Mouse (Mus musculus) forebrain, embryonic 13.5 days (tissue): ENCODE measurements at regions not wholly inside any gene's neighbourhood (a gene's known extent, or its start where the extent isn't known, plus 50 kb on each side); places are given as distances from the start of the nearest gene placed in this dataset.

Experiments
- ATAC-seq: fragments of 200-750 bp; cut with Nextera tagmentation; 2 replicates; pipeline ENCODE4 v1.8.0; 2017
- H3K27ac ChIP-seq: fragments of 300-500 bp; sonication (generic); 2 replicates; pipeline ENCODE4 v1.5.1; 2015; ENCODE audit warnings: inconsistent platforms, mild to moderate bottlenecking, moderate library complexity
- H3K27me3 ChIP-seq: fragments of 300-500 bp; sonication (generic); 2 replicates; pipeline ENCODE4 v1.6.1; 2015; ENCODE audit warnings: mild to moderate bottlenecking, inconsistent platforms
- H3K36me3 ChIP-seq: fragments of 300-500 bp; sonication (generic); 2 replicates; pipeline ENCODE4 v1.6.1; 2015; ENCODE audit warnings: mild to moderate bottlenecking, inconsistent platforms; ENCODE audit not compliant: poor library complexity, severe bottlenecking
- H3K4me1 ChIP-seq: fragments of 300-500 bp; sonication (generic); 2 replicates; pipeline ENCODE4 v1.6.1; 2015; ENCODE audit warnings: inconsistent platforms
- H3K4me2 ChIP-seq: fragments of 300-500 bp; sonication (generic); 2 replicates; pipeline ENCODE4 v1.6.1; 2015; ENCODE audit warnings: inconsistent platforms, mild to moderate bottlenecking, moderate library complexity
- H3K4me3 ChIP-seq: fragments of 300-500 bp; sonication (generic); 2 replicates; pipeline ENCODE4 v1.5.1; 2015; ENCODE audit warnings: mild to moderate bottlenecking, inconsistent platforms
- H3K9ac ChIP-seq: fragments of 300-500 bp; sonication (generic); 2 replicates; pipeline ENCODE4 v1.6.1; 2015; ENCODE audit warnings: mild to moderate bottlenecking, inconsistent platforms
- H3K9me3 ChIP-seq: fragments of 300-500 bp; sonication (generic); replicated peaks from 2 replicates; pipeline ENCODE4 v1.6.1; 2016; ENCODE audit warnings: inconsistent platforms
- WGBS: fragments of 180-500 bp; shearing (Covaris S2); methylation state at CpG from one replicate; pipeline ENCODE4 v1.1.7; 2015; 5-methylcytosine and 5-hydroxymethylcytosine counted together

DNA sequence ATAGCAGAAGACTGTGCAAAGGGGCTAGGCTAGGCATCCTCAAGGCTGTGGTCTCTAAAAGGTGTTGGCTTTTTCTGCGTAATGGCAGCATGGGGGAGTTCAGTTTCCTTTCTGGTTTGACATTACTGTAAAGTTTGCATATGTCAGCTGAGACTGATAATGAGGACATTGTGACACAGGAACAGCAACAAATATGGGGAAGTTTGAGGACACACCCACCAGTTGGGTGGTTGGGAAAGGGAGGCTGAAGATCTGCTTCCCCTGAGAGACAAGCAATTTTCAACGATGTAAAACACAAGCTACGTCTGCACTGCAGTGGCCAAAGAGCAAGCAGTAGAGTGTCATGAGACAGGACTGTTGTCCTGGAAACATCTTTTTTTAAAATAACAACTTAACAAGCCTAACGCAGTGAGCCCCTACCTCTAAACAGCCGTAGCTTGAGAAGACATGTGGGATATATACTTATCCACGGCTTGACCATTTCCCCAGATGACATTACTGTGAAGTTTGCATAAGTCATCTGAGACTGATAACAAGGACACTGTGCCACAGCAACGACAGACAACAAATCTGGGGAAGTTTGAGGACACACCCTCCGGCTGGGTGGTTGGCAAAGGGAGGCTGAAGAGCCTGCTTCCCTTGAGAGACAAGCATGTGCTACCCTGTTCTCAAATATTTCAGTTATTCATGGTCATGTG lies 173.8 kb downstream of the Plk2 start:
- no peak overlapping the region for H3K9ac ChIP-seq
- no peaks in the 10 kb centered on the region for H3K36me3 ChIP-seq
- H3K27ac ChIP-seq: no peak overlapping the region
- H3K4me3 ChIP-seq: no peak overlapping the region
- ATAC-seq: no peak
- H3K4me2 ChIP-seq: no peak overlapping the region
- peaks cover 2% of the 10 kb centered on the region for H3K4me1 ChIP-seq
- H3K27me3 ChIP-seq: no peaks in the 10 kb centered on the region
- H3K9me3 ChIP-seq: no peaks in the 10 kb centered on the region
- 93% methylated on average over 8 of the region's 8 CpGs for WGBS

DNA sequence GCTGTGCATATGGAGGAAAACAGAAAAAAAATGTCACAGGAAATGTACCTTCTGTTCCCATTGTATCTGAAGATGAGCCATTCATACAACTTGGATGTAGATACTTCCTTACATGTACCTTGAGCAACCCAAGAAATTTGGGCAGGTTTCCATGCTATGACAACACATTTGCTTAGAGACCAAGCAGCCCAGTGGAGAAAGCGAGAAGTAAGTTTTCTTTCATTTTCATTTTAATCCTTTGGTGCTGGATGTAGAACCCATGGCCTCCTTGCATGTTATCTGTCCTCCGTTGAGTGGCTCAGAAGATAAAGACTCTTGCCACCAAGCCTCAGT lies 174.3 kb downstream of the Plk2 start:
- no peak overlapping the region for H3K9ac ChIP-seq
- H3K36me3 ChIP-seq: no peaks in the 10 kb centered on the region
- H3K4me1 ChIP-seq: peaks cover 8% of the 10 kb centered on the region
- no peak overlapping the region for H3K4me2 ChIP-seq
- H3K27ac ChIP-seq: no peak overlapping the region
- H3K27me3 ChIP-seq: no peaks in the 10 kb centered on the region
- WGBS: 92% methylated on average over 2 of the region's 2 CpGs
- no peaks in the 10 kb centered on the region for H3K9me3 ChIP-seq
- no peak for ATAC-seq
- H3K4me3 ChIP-seq: no peak overlapping the region

DNA sequence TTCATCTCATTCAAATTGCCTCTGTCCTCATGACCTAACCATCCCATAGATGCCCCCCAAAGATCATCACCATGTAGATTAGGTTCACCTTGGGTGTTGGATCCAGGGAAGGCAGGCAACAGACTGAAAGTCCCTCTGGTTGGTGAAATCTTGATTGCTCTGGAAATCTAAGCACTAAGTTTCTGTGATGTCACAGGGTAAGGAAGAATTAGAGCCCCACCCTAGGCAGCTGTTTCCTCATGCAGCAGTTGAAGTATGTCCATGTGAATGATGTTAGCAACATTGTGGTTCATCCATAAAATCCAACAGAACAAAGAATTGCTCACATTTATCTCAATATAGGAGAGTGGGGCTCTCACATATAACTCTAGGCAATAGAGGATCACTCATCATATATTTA lies 175.5 kb downstream of the Plk2 start:
- no peak for ATAC-seq
- no peak overlapping the region for H3K9ac ChIP-seq
- no peaks in the 10 kb centered on the region for H3K9me3 ChIP-seq
- H3K27me3 ChIP-seq: no peaks in the 10 kb centered on the region
- no peaks in the 10 kb centered on the region for H3K36me3 ChIP-seq
- H3K4me1 ChIP-seq: peaks cover 19% of the 10 kb centered on the region
- no peak overlapping the region for H3K27ac ChIP-seq
- no peak overlapping the region for H3K4me3 ChIP-seq
- H3K4me2 ChIP-seq: no peak overlapping the region

DNA sequence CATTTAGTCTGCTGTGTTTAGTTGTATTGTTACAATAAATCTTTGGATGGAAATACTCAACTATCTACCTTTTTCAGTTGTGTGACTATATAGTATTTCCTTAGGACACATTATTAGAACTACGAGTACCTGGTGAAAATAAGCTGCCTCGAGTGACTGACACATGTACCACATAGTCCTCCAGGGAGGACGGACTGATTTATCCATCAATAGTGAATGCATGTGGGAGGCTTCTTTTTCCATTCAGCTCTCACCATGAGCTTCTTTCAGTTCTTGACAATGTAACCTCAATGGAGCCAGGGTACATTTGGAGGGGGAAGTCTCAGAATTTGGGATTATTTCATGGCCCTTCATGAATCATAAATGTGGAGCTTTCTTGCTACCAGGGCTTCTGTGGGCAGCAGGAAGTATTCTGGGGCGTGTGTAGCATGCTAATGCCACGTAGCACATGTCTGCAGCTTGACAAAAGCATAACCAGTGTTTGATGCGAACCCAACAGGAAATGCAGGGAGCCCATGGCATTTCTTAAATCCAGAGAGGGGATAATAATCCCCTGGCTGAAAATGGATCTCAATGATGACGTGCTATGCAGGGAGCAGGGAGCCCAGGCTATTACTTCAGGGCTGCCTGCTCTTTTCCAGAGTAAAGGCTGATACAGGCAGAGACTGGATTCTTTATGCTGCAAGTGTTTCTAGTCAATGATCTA lies 178.7 kb downstream of the Plk2 start:
- Histone ChIP-seq H3K4me1 (peaks cover 22% of the 10 kb centered on the region), H3K4me2 (no peak overlapping the region), H3K36me3 (no peaks in the 10 kb centered on the region), H3K9me3 (no peaks in the 10 kb centered on the region), H3K4me3 (no peak overlapping the region), H3K9ac (no peak overlapping the region), H3K27me3 (no peaks in the 10 kb centered on the region), H3K27ac (peak overlapping the region; percentile 51)
- peak; percentile 72 for ATAC-seq
- 44% methylated on average over 7 of the region's 7 CpGs for WGBS

DNA sequence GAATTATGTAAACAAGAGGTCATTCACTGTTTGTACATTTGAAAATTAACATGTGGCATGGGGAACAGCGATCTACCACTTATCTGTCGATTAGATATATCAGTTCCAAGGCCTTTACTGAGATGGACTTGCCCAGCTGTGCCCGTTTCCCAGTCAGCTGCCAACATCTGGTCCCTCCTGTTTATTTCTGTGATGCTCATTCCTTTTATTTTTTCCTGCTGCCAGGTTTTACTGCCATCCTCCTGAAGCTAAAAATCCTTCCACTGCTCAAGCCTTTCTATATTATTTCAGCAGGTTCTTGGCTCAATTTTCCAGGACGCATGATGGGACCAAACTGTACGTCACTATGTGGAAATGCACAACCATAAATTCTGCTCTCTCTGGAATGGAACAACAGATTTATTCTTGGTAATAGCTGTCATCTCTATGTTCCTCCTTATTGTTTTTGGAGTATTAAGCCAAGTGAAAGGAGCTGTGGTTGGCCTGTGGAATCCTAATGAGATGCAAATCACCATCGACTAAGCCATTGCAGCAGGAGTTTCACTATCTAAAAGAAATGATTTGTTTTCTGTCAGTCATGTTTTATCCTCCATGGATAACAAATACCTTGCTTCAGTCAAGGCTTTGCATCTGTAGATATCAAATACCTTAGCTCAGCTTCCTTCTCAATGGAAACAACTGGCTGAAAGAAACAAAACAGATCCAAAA lies 180.1 kb downstream of the Plk2 start:
- no peaks in the 10 kb centered on the region for H3K36me3 ChIP-seq
- no peak overlapping the region for H3K9ac ChIP-seq
- H3K4me1 ChIP-seq: peaks cover 22% of the 10 kb centered on the region
- ATAC-seq: peak; percentile 25; the same call in 1 of the 2 replicates
- H3K9me3 ChIP-seq: no peaks in the 10 kb centered on the region
- H3K27me3 ChIP-seq: no peaks in the 10 kb centered on the region
- H3K4me2 ChIP-seq: no peak overlapping the region
- 62% methylated on average over 6 of the region's 6 CpGs for WGBS
- no peak overlapping the region for H3K27ac ChIP-seq
- no peak overlapping the region for H3K4me3 ChIP-seq

DNA sequence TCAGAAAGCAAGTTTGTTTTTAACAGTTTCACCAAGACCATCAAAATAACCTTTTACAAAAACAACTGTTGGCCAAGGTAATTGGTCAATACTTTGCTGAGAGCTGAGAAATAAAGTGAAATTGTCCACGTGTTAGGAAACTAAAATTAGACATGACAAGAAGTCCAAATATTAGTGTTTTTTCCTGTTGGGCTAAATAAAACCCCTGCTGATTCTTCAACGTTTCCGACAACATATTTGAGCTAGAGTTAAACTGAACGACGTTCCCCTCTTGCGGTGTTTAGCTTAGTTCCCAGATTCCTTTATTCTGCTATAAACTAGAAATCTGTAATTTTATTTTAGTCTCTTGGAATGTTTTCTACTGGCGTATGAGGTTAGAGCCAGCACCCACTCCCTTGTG lies 183.3 kb downstream of the Plk2 start:
- Histone ChIP-seq H3K9me3 (no peaks in the 10 kb centered on the region), H3K36me3 (no peaks in the 10 kb centered on the region), H3K4me1 (peaks cover 22% of the 10 kb centered on the region), H3K4me2 (no peak overlapping the region), H3K9ac (no peak overlapping the region), H3K4me3 (no peak overlapping the region), H3K27ac (no peak overlapping the region), H3K27me3 (no peaks in the 10 kb centered on the region)
- WGBS: 76% methylated on average over 7 of the region's 7 CpGs
- no peak for ATAC-seq

DNA sequence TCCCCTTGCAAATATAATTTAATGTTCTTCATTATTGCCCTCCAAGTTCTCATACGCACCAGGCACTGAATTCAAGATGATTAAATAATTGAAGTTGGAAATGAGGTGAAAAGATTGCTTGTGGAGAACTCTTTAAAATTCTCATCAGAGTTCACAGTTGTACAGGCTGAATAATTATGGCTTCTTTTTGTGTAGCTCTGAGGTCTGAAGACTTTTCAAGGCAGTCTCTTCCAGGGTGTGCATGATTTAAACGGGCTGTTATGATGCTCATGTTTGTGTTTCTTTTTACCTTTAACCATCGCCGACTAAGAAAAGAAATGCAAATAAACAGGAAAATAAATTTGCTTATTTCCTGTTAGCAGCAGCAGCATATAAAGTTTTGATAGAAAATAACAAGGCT lies 185.3 kb downstream of the Plk2 start:
- Histone ChIP-seq H3K36me3 (no peaks in the 10 kb centered on the region), H3K4me2 (no peak overlapping the region), H3K27me3 (no peaks in the 10 kb centered on the region), H3K27ac (no peak overlapping the region), H3K4me1 (peaks cover 5% of the 10 kb centered on the region), H3K9ac (no peak overlapping the region), H3K9me3 (no peaks in the 10 kb centered on the region), H3K4me3 (no peak overlapping the region)
- ATAC-seq: no peak
- WGBS: 65% methylated on average over 4 of the region's 4 CpGs

DNA sequence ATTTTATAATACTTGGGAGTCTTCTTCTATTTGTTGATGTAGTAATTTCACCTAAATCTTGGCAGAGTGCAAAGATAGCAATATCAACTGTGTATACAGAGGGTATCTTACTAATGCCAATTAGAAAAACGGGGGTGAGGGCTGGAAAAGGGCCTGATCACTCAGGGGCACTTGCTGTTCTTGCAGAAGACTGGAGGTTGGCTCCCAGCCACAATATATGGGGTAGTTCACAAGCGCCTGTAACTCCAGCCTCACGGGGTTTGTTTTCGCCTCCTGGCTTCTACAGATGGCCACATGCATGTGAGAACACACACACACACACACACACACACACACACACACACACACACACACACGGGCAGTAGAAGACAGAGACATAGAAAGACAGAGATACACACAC lies 185.7 kb downstream of the Plk2 start:
- Histone ChIP-seq H3K27ac (no peak overlapping the region), H3K4me3 (no peak overlapping the region), H3K9ac (no peak overlapping the region), H3K36me3 (no peaks in the 10 kb centered on the region), H3K4me2 (no peak overlapping the region), H3K9me3 (no peaks in the 10 kb centered on the region), H3K27me3 (no peaks in the 10 kb centered on the region), H3K4me1 (peaks cover 1% of the 10 kb centered on the region; the same call in 1 of the 2 replicates)
- ATAC-seq: peak; percentile 77
- WGBS: 71% methylated on average over 5 of the region's 5 CpGs

DNA sequence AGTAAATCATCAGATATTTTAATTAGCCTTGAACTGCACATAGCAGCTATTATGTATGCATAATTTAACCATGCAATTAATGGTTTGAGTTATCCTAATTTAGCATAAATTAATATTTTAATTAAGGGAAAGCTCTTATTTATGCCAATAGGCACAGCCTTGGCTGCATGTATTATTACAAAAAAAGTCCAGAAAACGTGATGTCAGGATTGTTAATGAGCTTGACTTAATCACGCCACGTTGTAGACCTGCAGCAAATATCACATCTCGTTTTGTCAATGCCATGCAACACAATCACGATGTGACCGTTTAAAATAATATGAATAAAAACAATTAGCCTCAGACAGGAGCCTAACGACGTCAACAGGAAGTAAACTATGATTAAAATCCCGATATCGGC lies 189.9 kb downstream of the Plk2 start:
- H3K4me2 ChIP-seq: no peak overlapping the region
- no peaks in the 10 kb centered on the region for H3K27me3 ChIP-seq
- no peaks in the 10 kb centered on the region for H3K9me3 ChIP-seq
- H3K9ac ChIP-seq: no peak overlapping the region
- peak; percentile 56 for ATAC-seq
- H3K4me1 ChIP-seq: no peaks in the 10 kb centered on the region
- 51% methylated on average over 10 of the region's 10 CpGs for WGBS
- H3K4me3 ChIP-seq: no peak overlapping the region
- no peak overlapping the region for H3K27ac ChIP-seq
- H3K36me3 ChIP-seq: no peaks in the 10 kb centered on the region

DNA sequence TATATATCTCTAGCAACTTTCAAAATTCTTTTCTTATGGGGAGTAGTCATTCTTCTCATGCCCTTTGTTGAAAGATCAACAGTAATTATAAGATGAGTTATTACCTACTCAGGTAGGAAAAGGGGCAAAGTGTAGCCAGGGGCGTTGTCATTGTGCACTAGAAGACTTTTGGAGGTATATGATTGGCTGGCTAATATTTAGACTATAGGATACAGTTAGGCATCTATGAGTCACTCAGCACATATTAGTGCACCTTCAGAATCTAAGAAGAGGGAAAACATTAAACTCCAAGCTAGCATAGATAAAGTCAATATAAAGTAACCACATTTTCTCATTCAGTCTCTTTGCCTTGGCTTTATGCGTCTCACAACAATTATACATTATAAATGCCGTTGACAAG lies 199.8 kb downstream of the Plk2 start:
- no peak for ATAC-seq
- no peak overlapping the region for H3K27ac ChIP-seq
- H3K27me3 ChIP-seq: no peaks in the 10 kb centered on the region
- no peak overlapping the region for H3K4me3 ChIP-seq
- H3K4me1 ChIP-seq: no peaks in the 10 kb centered on the region
- H3K36me3 ChIP-seq: no peaks in the 10 kb centered on the region
- H3K4me2 ChIP-seq: no peak overlapping the region
- no peak overlapping the region for H3K9ac ChIP-seq
- no peaks in the 10 kb centered on the region for H3K9me3 ChIP-seq
- 95% methylated on average over 3 of the region's 3 CpGs for WGBS

DNA sequence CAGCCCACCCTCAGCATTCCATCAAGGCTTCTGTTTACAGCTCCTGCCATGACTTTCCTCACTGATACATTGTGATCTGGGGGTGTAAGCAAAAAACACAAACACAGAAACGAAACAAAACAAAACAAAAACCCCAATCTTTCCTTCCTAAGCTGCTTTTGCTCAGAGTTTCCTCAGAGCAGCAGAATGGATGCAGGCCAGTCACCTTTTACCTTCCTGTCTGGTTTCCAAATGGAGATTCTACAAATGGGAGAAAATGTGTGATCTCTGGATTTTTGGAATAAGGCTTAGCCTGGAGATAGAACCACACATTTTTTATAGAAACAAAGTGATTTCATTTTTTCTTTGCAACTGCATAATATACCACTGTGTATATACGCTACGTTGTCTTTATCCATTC lies 204.8 kb downstream of the Plk2 start:
- WGBS: 89% methylated on average over 3 of the region's 3 CpGs
- H3K36me3 ChIP-seq: no peaks in the 10 kb centered on the region
- H3K4me3 ChIP-seq: no peak overlapping the region
- H3K4me2 ChIP-seq: no peak overlapping the region
- no peaks in the 10 kb centered on the region for H3K27me3 ChIP-seq
- H3K9ac ChIP-seq: no peak overlapping the region
- ATAC-seq: no peak
- no peaks in the 10 kb centered on the region for H3K4me1 ChIP-seq
- H3K27ac ChIP-seq: no peak overlapping the region
- no peaks in the 10 kb centered on the region for H3K9me3 ChIP-seq

DNA sequence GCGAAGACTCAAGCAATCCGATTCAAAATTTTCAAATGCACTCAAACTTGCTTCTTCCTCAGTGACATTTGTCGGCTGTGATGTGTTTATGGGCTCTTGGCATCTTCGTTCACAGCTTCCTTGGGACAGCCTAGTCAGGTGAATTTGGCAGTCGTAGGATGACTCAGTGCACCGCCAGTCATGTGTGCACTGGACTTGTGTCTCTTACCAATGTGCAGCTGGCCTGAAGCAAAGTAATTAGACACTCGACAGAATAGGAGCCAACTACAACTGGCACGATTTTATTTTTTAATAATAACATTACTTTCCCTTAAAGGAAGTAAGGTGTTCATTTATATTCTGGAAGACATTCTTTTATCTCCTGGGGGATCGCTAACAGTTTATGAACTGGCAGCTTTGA lies 205.5 kb downstream of the Plk2 start:
- Histone ChIP-seq H3K4me1 (no peaks in the 10 kb centered on the region), H3K4me2 (no peak overlapping the region), H3K27ac (no peak overlapping the region), H3K4me3 (no peak overlapping the region), H3K9me3 (no peaks in the 10 kb centered on the region), H3K9ac (no peak overlapping the region), H3K36me3 (no peaks in the 10 kb centered on the region), H3K27me3 (no peaks in the 10 kb centered on the region)
- no peak for ATAC-seq
- 93% methylated on average over 9 of the region's 9 CpGs for WGBS
